Mouse (Mus musculus) bone marrow macrophage, adult 2 months (primary cell): ENCODE data around the gene Sertad3.
A peak's percentile ranks its signal among the peaks of the same experiment; 100 is the strongest.

Experiments used
- CTCF ChIP-seq: IDR thresholded peaks from 2 replicates; pipeline ENCODE4 v1.5.1; 2012; ENCODE audit warnings: low read depth, mild to moderate bottlenecking, low read length, moderate library complexity
- POLR2A ChIP-seq: IDR thresholded peaks from 2 replicates; pipeline ENCODE4 v1.6.1; 2012; ENCODE audit warnings: mild to moderate bottlenecking, low read depth, low read length, borderline replicate concordance

GRCm38 (mm10) chr7:27508648-27509005 is 35.1 kb downstream of the Sertad3 start:
- no peak for TF ChIP-seq POLR2A
- TF ChIP-seq CTCF = peak; percentile 70
